Mouse (Mus musculus) heart, embryonic 13.5 days (tissue): ENCODE measurements around the gene Ak7. TPM values are rescaled to one million over a fixed set of nuclear protein-coding genes. Genes with fewer than 3 reads are reported as not detected.

Experiments used
- ATAC-seq: fragments of 200-750 bp; cut with Nextera tagmentation; 2 replicates; pipeline ENCODE4 v1.8.0; 2017; ENCODE audit warnings: moderate TSS enrichment; ENCODE audit not compliant: insufficient number of reproducible peaks, low FRiP score, low TSS enrichment; ENCODE audit errors: extremely low read depth
- H3K27ac ChIP-seq: fragments of 300-500 bp; sonication (generic); replicated peaks from 2 replicates; pipeline ENCODE4 v1.5.1; 2015; ENCODE audit warnings: moderate library complexity, mild to moderate bottlenecking, inconsistent platforms
- H3K27me3 ChIP-seq: fragments of 300-500 bp; sonication (generic); replicated peaks from 2 replicates; pipeline ENCODE4 v1.6.1; 2015; ENCODE audit warnings: mild to moderate bottlenecking, inconsistent platforms
- H3K36me3 ChIP-seq: fragments of 300-500 bp; sonication (generic); 2 replicates; pipeline ENCODE4 v1.6.1; 2015; ENCODE audit warnings: mild to moderate bottlenecking, inconsistent platforms
- H3K4me1 ChIP-seq: fragments of 300-500 bp; sonication (generic); 2 replicates; pipeline ENCODE4 v1.6.1; 2015; ENCODE audit warnings: inconsistent platforms
- H3K4me2 ChIP-seq: fragments of 300-500 bp; sonication (generic); 2 replicates; pipeline ENCODE4 v1.6.1; 2015; ENCODE audit warnings: inconsistent platforms, mild to moderate bottlenecking, moderate library complexity
- H3K4me3 ChIP-seq: fragments of 300-500 bp; sonication (generic); 2 replicates; pipeline ENCODE4 v1.5.1; 2015; ENCODE audit warnings: moderate library complexity, mild to moderate bottlenecking, inconsistent platforms
- H3K9ac ChIP-seq: fragments of 300-500 bp; sonication (generic); 2 replicates; pipeline ENCODE4 v1.6.1; 2015; ENCODE audit warnings: inconsistent platforms, mild to moderate bottlenecking, moderate library complexity
- H3K9me3 ChIP-seq: fragments of 300-500 bp; sonication (generic); 2 replicates; pipeline ENCODE4 v1.6.1; 2016; ENCODE audit warnings: inconsistent platforms
- WGBS: fragments of 180-500 bp; shearing (Covaris S2); methylation state at CpG from one replicate; pipeline ENCODE4 v1.1.7; 2015; ENCODE audit warnings: mixed read lengths; 5-methylcytosine and 5-hydroxymethylcytosine counted together
- polyA plus RNA-seq: library from polyadenylated mRNA; unstranded; fragments of >200 nt; fragmentation: Nextera tagmentation; extraction: Ambion mirVana; gene quantifications from 2 replicates; pipeline ENCODE4 v1.2.1, GENCODE M21; 2015

The Ak7 gene
- polyA plus RNA-seq, 1 experiment from 2014 or later, result 0.13 TPM

GRCm38 (mm10) chr12:105695848-105696247 lies 9.9 kb upstream of the Ak7 start:
- 74% methylated on average over 7 of the region's 7 CpGs for WGBS
- Histone ChIP-seq H3K27ac (no peak overlapping the region), H3K9ac (no peak overlapping the region), H3K36me3 (peaks cover 48% of the 10 kb centered on the region), H3K4me1 (no peaks in the 10 kb centered on the region), H3K4me3 (no peak overlapping the region), H3K4me2 (no peak overlapping the region), H3K9me3 (no peaks in the 10 kb centered on the region), H3K27me3 (no peaks in the 10 kb centered on the region)
- no peak for ATAC-seq

GRCm38 (mm10) chr12:105697104-105697780 lies 8.5 kb upstream of the Ak7 start:
- no peaks in the 10 kb centered on the region for H3K9me3 ChIP-seq
- no peak overlapping the region for H3K27ac ChIP-seq
- no peak overlapping the region for H3K9ac ChIP-seq
- no peaks in the 10 kb centered on the region for H3K27me3 ChIP-seq
- no peak for ATAC-seq
- H3K4me3 ChIP-seq, result no peak overlapping the region
- no peaks in the 10 kb centered on the region for H3K4me1 ChIP-seq
- 87% methylated on average over 8 of the region's 8 CpGs for WGBS
- H3K4me2 ChIP-seq, result no peak overlapping the region
- H3K36me3 ChIP-seq, result peaks cover 44% of the 10 kb centered on the region

GRCm38 (mm10) chr12:105700433-105700832 lies 5.3 kb upstream of the Ak7 start:
- H3K9ac ChIP-seq, result no peak overlapping the region
- peaks cover 26% of the 10 kb centered on the region for H3K36me3 ChIP-seq
- H3K9me3 ChIP-seq, result no peaks in the 10 kb centered on the region
- H3K4me3 ChIP-seq, result no peak overlapping the region
- H3K4me2 ChIP-seq, result no peak overlapping the region
- 89% methylated on average over 12 of the region's 12 CpGs for WGBS
- no peaks in the 10 kb centered on the region for H3K27me3 ChIP-seq
- no peak overlapping the region for H3K27ac ChIP-seq
- H3K4me1 ChIP-seq, result peaks cover 3% of the 10 kb centered on the region
- ATAC-seq, result no peak

- Histone ChIP-seq H3K4me2 (peak overlapping the region; percentile 56), H3K9ac (no peak overlapping the region), H3K4me1 (no peaks in the 10 kb centered on the region), H3K4me3 (peak overlapping the region; percentile 32; the same call in 1 of the 2 replicates), H3K27ac (no peak overlapping the region), H3K27me3 (peaks cover 4% of the 10 kb centered on the region; the same call in 1 of the 2 replicates), H3K9me3 (no peaks in the 10 kb centered on the region), H3K36me3 (no peaks in the 10 kb centered on the region)
- WGBS, result 48% methylated on average over 17 of the region's 17 CpGs
- ATAC-seq, result no peak
Observed at GRCm38 (mm10) chr12:105718616-105719015, 12.8 kb downstream of the Ak7 start.

GRCm38 (mm10) chr12:105720196-105720595 lies 14.4 kb downstream of the Ak7 start:
- H3K4me3 ChIP-seq, result no peak overlapping the region
- ATAC-seq, result no peak
- no peaks in the 10 kb centered on the region for H3K36me3 ChIP-seq
- no peak overlapping the region for H3K27ac ChIP-seq
- no peak overlapping the region for H3K4me2 ChIP-seq
- WGBS, result 72% methylated on average over 3 of the region's 3 CpGs
- peaks cover 4% of the 10 kb centered on the region; the same call in 1 of the 2 replicates for H3K27me3 ChIP-seq
- no peaks in the 10 kb centered on the region for H3K9me3 ChIP-seq
- no peak overlapping the region for H3K9ac ChIP-seq
- H3K4me1 ChIP-seq, result no peaks in the 10 kb centered on the region

- H3K27me3 ChIP-seq, result peaks cover 4% of the 10 kb centered on the region; the same call in 1 of the 2 replicates
- whole genome bisulfite sequencing, result 57% methylated on average over 14 of the region's 14 CpGs
- H3K4me3 ChIP-seq, result no peak overlapping the region
Observed at GRCm38 (mm10) chr12:105721452-105722132, 15.8 kb downstream of the Ak7 start.

GRCm38 (mm10) chr12:105722657-105723056 lies 16.9 kb downstream of the Ak7 start:
- H3K27ac ChIP-seq, result no peak overlapping the region
- no peaks in the 10 kb centered on the region for H3K36me3 ChIP-seq
- no peak overlapping the region for H3K4me3 ChIP-seq
- ATAC-seq, result no peak
- no peak overlapping the region for H3K4me2 ChIP-seq
- H3K9me3 ChIP-seq, result no peaks in the 10 kb centered on the region
- no peaks in the 10 kb centered on the region for H3K4me1 ChIP-seq
- no peak overlapping the region for H3K9ac ChIP-seq
- WGBS, result 3% methylated on average over 5 of the region's 5 CpGs
- peaks cover 4% of the 10 kb centered on the region; the same call in 1 of the 2 replicates for H3K27me3 ChIP-seq

More at GRCm38 (mm10) chr12:105721452-105722132, 15.8 kb downstream of the Ak7 start:
- no peak overlapping the region for H3K9ac ChIP-seq
- no peaks in the 10 kb centered on the region for H3K4me1 ChIP-seq
- H3K9me3 ChIP-seq, result no peaks in the 10 kb centered on the region
- no peak for ATAC-seq
- H3K4me2 ChIP-seq, result no peak overlapping the region
- no peaks in the 10 kb centered on the region for H3K36me3 ChIP-seq
- no peak overlapping the region for H3K27ac ChIP-seq

GRCm38 (mm10) chr12:105724616-105725015 lies 18.8 kb downstream of the Ak7 start:
- Histone ChIP-seq H3K27ac (no peak overlapping the region), H3K4me3 (no peak overlapping the region), H3K9me3 (no peaks in the 10 kb centered on the region), H3K27me3 (peaks cover 4% of the 10 kb centered on the region; the same call in 1 of the 2 replicates), H3K36me3 (no peaks in the 10 kb centered on the region), H3K4me2 (no peak overlapping the region), H3K4me1 (no peaks in the 10 kb centered on the region), H3K9ac (no peak overlapping the region)
- WGBS, result 35% methylated on average over 1 of the region's 1 CpGs
- no peak for ATAC-seq

GRCm38 (mm10) chr12:105725736-105726135 lies 20.0 kb downstream of the Ak7 start:
- H3K27me3 ChIP-seq, result peaks cover 4% of the 10 kb centered on the region; the same call in 1 of the 2 replicates
- ATAC-seq, result no peak
- no peaks in the 10 kb centered on the region for H3K36me3 ChIP-seq
- H3K27ac ChIP-seq, result no peak overlapping the region
- no peak overlapping the region for H3K4me3 ChIP-seq
- H3K9me3 ChIP-seq, result no peaks in the 10 kb centered on the region
- no peak overlapping the region for H3K9ac ChIP-seq
- H3K4me1 ChIP-seq, result no peaks in the 10 kb centered on the region
- no peak overlapping the region for H3K4me2 ChIP-seq
- WGBS, result 68% methylated on average over 13 of the region's 13 CpGs

- H3K27me3 ChIP-seq, result no peaks in the 10 kb centered on the region
- no peaks in the 10 kb centered on the region for H3K4me1 ChIP-seq
- no peak overlapping the region for H3K9ac ChIP-seq
- no peak overlapping the region for H3K4me3 ChIP-seq
- WGBS, result 78% methylated on average over 3 of the region's 3 CpGs
- H3K9me3 ChIP-seq, result no peaks in the 10 kb centered on the region
- H3K27ac ChIP-seq, result no peak overlapping the region
- no peak for ATAC-seq
- no peak overlapping the region for H3K4me2 ChIP-seq
- no peaks in the 10 kb centered on the region for H3K36me3 ChIP-seq
Observed at GRCm38 (mm10) chr12:105727268-105727667, 21.5 kb downstream of the Ak7 start.

GRCm38 (mm10) chr12:105727964-105728363 lies 22.2 kb downstream of the Ak7 start:
- ATAC-seq, result no peak
- H3K36me3 ChIP-seq, result no peaks in the 10 kb centered on the region
- no peak overlapping the region for H3K9ac ChIP-seq
- H3K4me1 ChIP-seq, result no peaks in the 10 kb centered on the region
- no peaks in the 10 kb centered on the region for H3K27me3 ChIP-seq
- no peak overlapping the region for H3K4me2 ChIP-seq
- H3K27ac ChIP-seq, result no peak overlapping the region
- no peaks in the 10 kb centered on the region for H3K9me3 ChIP-seq
- WGBS, result 28% methylated on average over 8 of the region's 8 CpGs
- H3K4me3 ChIP-seq, result no peak overlapping the region
